Mouse (Mus musculus) hindbrain, embryonic 12.5 days (tissue): ENCODE data around the gene Podxl2. TPM values are rescaled to one million over a fixed set of nuclear protein-coding genes. Genes with fewer than 3 reads are reported as not detected.

Experiments used
- ATAC-seq: fragments of 200-750 bp; cut with Nextera tagmentation; 2 replicates; pipeline ENCODE4 v1.8.0; 2017; ENCODE audit warnings: moderate TSS enrichment; ENCODE audit not compliant: low FRiP score
- H3K27ac ChIP-seq: fragments of 300-500 bp; sonication (generic); 2 replicates; pipeline ENCODE4 v1.5.1; 2016; ENCODE audit warnings: mild to moderate bottlenecking
- H3K27me3 ChIP-seq: fragments of 300-500 bp; sonication (generic); 2 replicates; pipeline ENCODE4 v1.6.1; 2016; ENCODE audit warnings: mild to moderate bottlenecking
- H3K36me3 ChIP-seq: fragments of 300-500 bp; sonication (generic); 2 replicates; pipeline ENCODE4 v1.6.1; 2016; ENCODE audit warnings: mild to moderate bottlenecking
- H3K4me1 ChIP-seq: fragments of 300-500 bp; sonication (generic); 2 replicates; pipeline ENCODE4 v1.6.1; 2016
- H3K4me2 ChIP-seq: fragments of 300-500 bp; sonication (generic); replicated peaks from 2 replicates; pipeline ENCODE4 v1.6.1; 2016; ENCODE audit warnings: mild to moderate bottlenecking
- H3K4me3 ChIP-seq: fragments of 300-500 bp; sonication (generic); 2 replicates; pipeline ENCODE4 v1.5.1; 2016; ENCODE audit warnings: mild to moderate bottlenecking
- H3K9ac ChIP-seq: fragments of 300-500 bp; sonication (generic); 2 replicates; pipeline ENCODE4 v1.6.1; 2016; ENCODE audit warnings: mild to moderate bottlenecking, moderate library complexity
- H3K9me3 ChIP-seq: fragments of 300-500 bp; sonication (generic); replicated peaks from 2 replicates; pipeline ENCODE4 v1.6.1; 2016; ENCODE audit warnings: mild to moderate bottlenecking
- WGBS: fragments of 180-500 bp; shearing (Covaris S2); methylation state at CpG from one replicate; pipeline ENCODE4 v1.1.7; 2016; 5-methylcytosine and 5-hydroxymethylcytosine counted together
- polyA plus RNA-seq: library from polyadenylated mRNA; unstranded; fragments of >200 nt; fragmentation: Nextera tagmentation; extraction: Ambion mirVana; gene quantifications from 2 replicates; pipeline ENCODE4 v1.2.1, GENCODE M21; 2016

Gene Podxl2
- polyA plus RNA-seq, 1 experiment from 2014 or later: 386 TPM

DNA sequence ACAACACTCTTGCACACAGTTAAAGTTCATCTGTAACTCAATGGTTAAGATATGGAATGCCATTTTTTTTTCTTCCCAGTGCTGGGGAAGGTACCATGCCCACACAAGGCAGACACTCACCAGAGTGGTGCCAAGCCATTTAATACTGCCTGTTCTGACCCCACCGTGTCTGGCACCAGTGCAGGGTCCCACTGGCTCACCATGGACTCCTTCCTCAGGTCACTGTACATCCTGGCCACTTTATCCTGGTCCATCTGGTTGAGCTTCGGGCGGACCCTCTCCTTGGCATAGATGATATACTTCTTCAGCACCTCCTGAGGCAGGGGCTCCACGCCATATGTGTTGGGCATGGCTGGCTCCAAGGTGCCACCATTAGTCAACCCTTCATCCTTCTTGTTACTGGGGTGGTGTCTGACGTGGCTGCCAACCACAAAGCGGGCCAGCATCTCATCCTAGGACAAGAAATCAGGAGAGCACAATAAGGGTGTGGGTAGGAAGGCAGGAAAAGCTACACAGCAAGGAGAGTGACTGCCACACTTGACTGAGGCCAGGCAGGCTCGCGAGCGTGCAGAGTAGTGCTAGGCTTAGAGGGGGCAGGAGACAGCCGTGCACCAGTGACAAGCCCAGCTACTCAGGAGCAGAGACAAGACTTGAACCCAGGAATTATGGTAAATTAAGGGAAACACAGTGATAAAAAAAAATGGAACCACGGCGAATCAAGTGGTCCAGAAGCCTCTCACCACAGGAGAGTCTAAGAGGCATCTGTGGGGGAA is 11.0 kb upstream of the Podxl2 start:
- H3K4me1 ChIP-seq: 0 out of 2 replicates have a peak, but pooled peaks cover 8% of the 10 kb centered on the region
- H3K9ac ChIP-seq: no peak overlapping the region
- H3K27me3 ChIP-seq: no peaks in the 10 kb centered on the region
- H3K36me3 ChIP-seq: peaks cover 84% of the 10 kb centered on the region
- H3K4me3 ChIP-seq: no peak overlapping the region
- H3K9me3 ChIP-seq: no peaks in the 10 kb centered on the region
- no peak for ATAC-seq
- H3K27ac ChIP-seq: peak overlapping the region; percentile 24; the same call in 1 of the 2 replicates
- WGBS: 89% methylated on average over 12 of the region's 12 CpGs
- H3K4me2 ChIP-seq: no peak overlapping the region

DNA sequence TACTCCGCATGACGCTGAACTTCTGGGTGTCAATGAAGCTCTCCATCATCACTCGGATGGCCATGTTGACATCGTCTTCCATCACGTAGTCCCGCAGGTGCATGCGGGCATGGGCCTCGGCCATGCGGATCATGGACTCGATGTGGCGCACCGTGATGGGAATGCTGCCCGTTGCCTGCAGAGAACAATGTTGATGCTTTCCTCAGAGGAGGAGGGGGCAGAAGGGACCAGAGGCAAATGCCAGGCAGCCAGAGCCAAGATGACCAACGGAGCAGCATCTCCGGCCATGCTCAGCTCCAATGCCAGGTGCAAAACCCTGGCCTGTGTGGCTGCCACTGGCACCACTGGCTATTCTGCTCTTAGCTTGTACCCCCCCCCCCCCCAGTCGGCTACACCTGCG is 9.8 kb upstream of the Podxl2 start:
- 94% methylated on average over 17 of the region's 17 CpGs for WGBS
- ATAC-seq: no peak
- Histone ChIP-seq H3K9ac (no peak overlapping the region), H3K4me3 (no peak overlapping the region), H3K4me1 (0 out of 2 replicates have a peak, but pooled peaks cover 8% of the 10 kb centered on the region), H3K4me2 (no peak overlapping the region), H3K36me3 (peaks cover 74% of the 10 kb centered on the region), H3K27ac (no peak overlapping the region), H3K9me3 (no peaks in the 10 kb centered on the region), H3K27me3 (no peaks in the 10 kb centered on the region)

- Histone ChIP-seq H3K9me3 (no peaks in the 10 kb centered on the region), H3K27ac (no peak overlapping the region)
Observed at GRCm38 (mm10) chr6:88884195-88884594, 9.4 kb upstream of the Podxl2 start.

GRCm38 (mm10) chr6:88881334-88881733 is 6.5 kb upstream of the Podxl2 start:
- ATAC-seq: no peak

More at GRCm38 (mm10) chr6:88884195-88884594, 9.4 kb upstream of the Podxl2 start:
- Histone ChIP-seq H3K4me1 (0 out of 2 replicates have a peak, but pooled peaks cover 8% of the 10 kb centered on the region), H3K4me2 (no peak overlapping the region), H3K9ac (no peak overlapping the region), H3K27me3 (no peaks in the 10 kb centered on the region), H3K4me3 (no peak overlapping the region), H3K36me3 (peaks cover 69% of the 10 kb centered on the region)
- 96% methylated on average over 10 of the region's 10 CpGs for WGBS
- ATAC-seq: no peak

DNA sequence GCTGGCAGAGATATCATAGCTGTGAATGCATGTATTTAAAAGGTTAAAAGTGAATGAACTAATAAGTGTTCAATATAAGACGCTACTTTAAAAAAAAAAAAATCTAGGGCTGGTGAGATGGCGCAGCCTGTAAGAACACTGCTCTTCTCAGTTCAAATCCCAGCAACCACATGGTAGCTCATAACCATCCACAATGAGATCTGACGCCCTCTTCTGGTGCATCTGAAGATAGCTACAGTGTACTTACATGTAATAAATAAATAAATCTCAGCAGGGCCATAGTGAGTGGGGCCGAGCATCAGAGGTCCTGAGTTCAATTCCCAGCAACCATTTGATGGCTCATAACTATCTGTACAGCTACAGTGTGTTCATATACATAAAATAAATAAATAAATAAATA is 4.6 kb upstream of the Podxl2 start:
- no peak overlapping the region for H3K4me2 ChIP-seq
- no peak for ATAC-seq
- H3K9me3 ChIP-seq: no peaks in the 10 kb centered on the region
- H3K27ac ChIP-seq: no peak overlapping the region
- H3K4me3 ChIP-seq: no peak overlapping the region
- 69% methylated on average over 4 of the region's 4 CpGs for WGBS
- no peaks in the 10 kb centered on the region for H3K4me1 ChIP-seq
- no peak overlapping the region for H3K9ac ChIP-seq
- 0 out of 2 replicates have a peak, but pooled peaks cover 5% of the 10 kb centered on the region for H3K27me3 ChIP-seq
- peaks cover 25% of the 10 kb centered on the region for H3K36me3 ChIP-seq

More at GRCm38 (mm10) chr6:88881334-88881733, 6.5 kb upstream of the Podxl2 start:
- H3K4me3 ChIP-seq: no peak overlapping the region
- peak overlapping the region; percentile 44; the same call in 1 of the 2 replicates for H3K27ac ChIP-seq
- H3K4me1 ChIP-seq: 0 out of 2 replicates have a peak, but pooled peaks cover under 1% of the 10 kb centered on the region
- peaks cover 42% of the 10 kb centered on the region for H3K36me3 ChIP-seq
- no peak overlapping the region for H3K4me2 ChIP-seq
- 72% methylated on average over 7 of the region's 7 CpGs for WGBS
- H3K27me3 ChIP-seq: no peaks in the 10 kb centered on the region
- H3K9me3 ChIP-seq: no peaks in the 10 kb centered on the region
- no peak overlapping the region for H3K9ac ChIP-seq

- Histone ChIP-seq H3K36me3 (no peaks in the 10 kb centered on the region), H3K27me3 (0 out of 2 replicates have a peak, but pooled peaks cover 5% of the 10 kb centered on the region), H3K4me3 (peak overlapping the region; percentile 89), H3K4me2 (peak overlapping the region; percentile 86), H3K4me1 (peaks cover 46% of the 10 kb centered on the region), H3K9ac (peak overlapping the region; percentile 97), H3K27ac (peak overlapping the region; percentile 94), H3K9me3 (no peaks in the 10 kb centered on the region)
- peak; percentile 35 for ATAC-seq
- WGBS: 2% methylated on average over 73 of the region's 74 CpGs
Observed at GRCm38 (mm10) chr6:88873965-88874867, 628 bp downstream of the Podxl2 start.

DNA sequence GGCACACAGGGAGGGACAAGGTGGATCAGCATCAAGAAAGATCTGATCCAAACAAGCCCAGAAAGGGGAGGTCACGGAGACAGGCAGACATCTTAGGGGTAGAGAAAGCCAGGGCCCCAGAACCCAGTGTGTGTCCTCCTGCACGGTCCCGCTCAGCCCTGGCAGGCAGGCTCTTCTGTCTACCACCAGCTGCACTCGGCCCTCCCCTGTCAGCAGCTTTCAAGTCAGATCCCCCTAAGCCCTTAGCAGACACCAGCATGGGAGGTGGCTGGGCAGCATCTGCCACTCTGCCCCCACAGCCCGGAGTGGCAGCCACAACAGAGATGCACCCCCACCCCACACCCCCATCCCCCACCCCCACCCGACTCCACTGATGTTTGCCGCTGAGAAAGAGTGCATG is 2.0 kb downstream of the Podxl2 start:
- Histone ChIP-seq H3K27me3 (0 out of 2 replicates have a peak, but pooled peaks cover 5% of the 10 kb centered on the region), H3K4me1 (peaks cover 46% of the 10 kb centered on the region), H3K4me3 (peak overlapping the region; percentile 89), H3K4me2 (peak overlapping the region; percentile 86), H3K27ac (peak overlapping the region; percentile 94), H3K9ac (peak overlapping the region; percentile 97), H3K36me3 (no peaks in the 10 kb centered on the region), H3K9me3 (no peaks in the 10 kb centered on the region)
- ATAC-seq: peak; percentile 49
- WGBS: 23% methylated on average over 7 of the region's 7 CpGs

GRCm38 (mm10) chr6:88871546-88871945 is 3.3 kb downstream of the Podxl2 start:
- peak overlapping the region; percentile 86 for H3K4me2 ChIP-seq
- no peak overlapping the region for H3K4me3 ChIP-seq
- peak; percentile 32 for ATAC-seq
- H3K27ac ChIP-seq: peak overlapping the region; percentile 94
- 35% methylated on average over 8 of the region's 8 CpGs for WGBS
- H3K4me1 ChIP-seq: peaks cover 46% of the 10 kb centered on the region
- H3K36me3 ChIP-seq: 0 out of 2 replicates have a peak, but pooled peaks cover 3% of the 10 kb centered on the region
- H3K9ac ChIP-seq: no peak overlapping the region
- H3K27me3 ChIP-seq: 0 out of 2 replicates have a peak, but pooled peaks cover 5% of the 10 kb centered on the region
- no peaks in the 10 kb centered on the region for H3K9me3 ChIP-seq

GRCm38 (mm10) chr6:88870594-88870993 is 4.2 kb downstream of the Podxl2 start:
- 44% methylated on average over 4 of the region's 4 CpGs for WGBS
- peak overlapping the region; percentile 86; the same call in 1 of the 2 replicates for H3K4me2 ChIP-seq

GRCm38 (mm10) chr6:88869459-88869858 is 5.4 kb downstream of the Podxl2 start:
- H3K4me2 ChIP-seq: no peak overlapping the region
- no peaks in the 10 kb centered on the region for H3K27me3 ChIP-seq
- no peak overlapping the region for H3K27ac ChIP-seq
- no peak for ATAC-seq
- 85% methylated on average over 7 of the region's 7 CpGs for WGBS
- H3K4me3 ChIP-seq: no peak overlapping the region
- peaks cover 46% of the 10 kb centered on the region for H3K4me1 ChIP-seq
- no peak overlapping the region for H3K9ac ChIP-seq
- no peaks in the 10 kb centered on the region for H3K9me3 ChIP-seq
- H3K36me3 ChIP-seq: peaks cover 9% of the 10 kb centered on the region

More at GRCm38 (mm10) chr6:88870594-88870993, 4.2 kb downstream of the Podxl2 start:
- H3K9ac ChIP-seq: no peak overlapping the region
- H3K27ac ChIP-seq: 0 out of 2 replicates have a peak overlapping the region, but pooled peaks have one; percentile 94
- ATAC-seq: no peak
- H3K9me3 ChIP-seq: no peaks in the 10 kb centered on the region
- H3K4me3 ChIP-seq: no peak overlapping the region
- peaks cover 46% of the 10 kb centered on the region for H3K4me1 ChIP-seq
- 0 out of 2 replicates have a peak, but pooled peaks cover under 1% of the 10 kb centered on the region for H3K27me3 ChIP-seq
- H3K36me3 ChIP-seq: 0 out of 2 replicates have a peak, but pooled peaks cover 3% of the 10 kb centered on the region

DNA sequence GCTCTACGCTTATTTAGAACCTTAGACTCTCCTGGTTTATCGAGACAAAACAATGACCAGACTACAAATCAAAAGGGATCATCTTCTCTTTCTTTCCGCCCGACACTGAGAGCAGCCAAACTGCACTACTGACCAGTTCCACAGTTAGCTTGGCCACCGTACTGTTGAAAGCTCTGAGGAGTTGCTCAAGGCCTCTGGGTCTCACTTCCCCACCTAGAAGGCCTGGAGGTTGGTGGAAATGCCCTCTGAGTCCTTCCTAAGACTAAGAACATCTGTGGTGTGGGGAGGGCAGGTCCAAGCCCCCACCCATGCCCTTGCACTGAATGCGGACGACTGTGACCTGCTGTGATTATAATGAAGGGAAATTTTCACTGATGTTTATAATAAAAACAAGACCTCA is 9.1 kb downstream of the Podxl2 start:
- Histone ChIP-seq H3K27ac (no peak overlapping the region), H3K36me3 (peaks cover 44% of the 10 kb centered on the region)
- 87% methylated on average over 7 of the region's 7 CpGs for WGBS

More for the DNA sequence above, 9.1 kb downstream of the Podxl2 start:
- no peak overlapping the region for H3K4me2 ChIP-seq
- 0 out of 2 replicates have a peak, but pooled peaks cover 2% of the 10 kb centered on the region for H3K9me3 ChIP-seq
- H3K4me3 ChIP-seq: no peak overlapping the region
- no peak overlapping the region for H3K9ac ChIP-seq
- H3K4me1 ChIP-seq: peaks cover 14% of the 10 kb centered on the region
- ATAC-seq: no peak
- no peaks in the 10 kb centered on the region for H3K27me3 ChIP-seq
